Mouse (Mus musculus) mouse embryonic stem cell (cell line): ENCODE measurements around the gene Lgr4.

Experiments
- in situ Hi-C, 2 experiments: fragments of 300-500 bp; cut with MboI; formaldehyde crosslinking; loops; 1 replicate in 1 of 2; 3 replicates in 1 of 2; pipeline ENCODE4 v1.14.3; 2019 to 2020; ENCODE audit warnings: low sequenced_read_pairs in 2 of 2, low pct_unique_long_range_greater_than_20kb in 1 of 2, mixed read lengths in 1 of 2; ENCODE audit not compliant: unreplicated experiment in 1 of 2

Gene Lgr4

DNA sequence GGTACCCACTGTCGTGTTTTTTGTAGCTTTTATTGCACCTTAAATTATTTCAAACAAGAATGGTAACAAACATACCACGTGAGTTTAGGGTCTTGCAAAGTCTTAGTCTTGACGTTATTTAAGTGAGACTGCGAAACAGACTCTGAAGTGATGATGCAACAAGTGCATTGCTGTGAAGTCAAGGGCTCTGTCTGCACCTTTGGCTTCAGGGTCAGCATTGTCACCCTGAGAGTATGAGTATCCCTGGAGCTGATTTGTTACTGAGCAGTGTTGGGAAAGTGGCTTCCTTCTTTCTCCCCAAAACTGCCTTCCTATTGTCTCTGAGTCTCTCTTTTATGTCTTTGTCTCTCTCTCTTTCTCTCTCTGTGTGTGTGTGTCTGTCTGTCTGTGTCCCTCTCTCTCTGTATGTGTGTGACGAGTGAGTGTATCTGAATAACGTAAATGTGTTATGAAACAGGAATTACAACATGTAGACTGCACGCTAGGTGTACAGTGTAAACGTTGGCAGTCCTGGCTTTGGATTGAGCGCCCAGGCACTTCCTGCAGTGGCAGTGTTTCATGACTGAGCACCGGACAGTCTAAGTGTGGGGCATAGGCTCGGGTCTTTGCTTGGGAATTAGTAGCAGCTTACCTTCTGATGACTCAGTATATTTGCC is 18.4 kb downstream of the Lgr4 start:
- in situ Hi-C loops, result no loop called here

DNA sequence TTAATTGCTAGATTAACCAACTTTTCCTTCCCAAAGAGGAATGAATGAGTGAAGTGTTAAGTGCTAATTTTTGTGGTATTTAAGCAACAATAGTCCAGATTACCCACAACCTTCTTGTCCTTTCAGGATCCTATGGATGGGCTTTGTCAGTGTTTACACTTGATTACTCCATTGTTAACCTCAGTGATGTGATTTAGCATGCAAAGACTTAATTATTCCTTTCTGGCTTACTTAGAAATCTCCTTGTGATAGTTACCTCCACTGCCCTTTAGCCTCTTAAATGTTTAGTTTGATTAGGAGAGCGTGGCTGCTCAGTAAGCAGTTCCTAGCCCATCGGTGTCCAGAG is 18.9 kb downstream of the Lgr4 start:
- in situ Hi-C loops, result no loop called here

DNA sequence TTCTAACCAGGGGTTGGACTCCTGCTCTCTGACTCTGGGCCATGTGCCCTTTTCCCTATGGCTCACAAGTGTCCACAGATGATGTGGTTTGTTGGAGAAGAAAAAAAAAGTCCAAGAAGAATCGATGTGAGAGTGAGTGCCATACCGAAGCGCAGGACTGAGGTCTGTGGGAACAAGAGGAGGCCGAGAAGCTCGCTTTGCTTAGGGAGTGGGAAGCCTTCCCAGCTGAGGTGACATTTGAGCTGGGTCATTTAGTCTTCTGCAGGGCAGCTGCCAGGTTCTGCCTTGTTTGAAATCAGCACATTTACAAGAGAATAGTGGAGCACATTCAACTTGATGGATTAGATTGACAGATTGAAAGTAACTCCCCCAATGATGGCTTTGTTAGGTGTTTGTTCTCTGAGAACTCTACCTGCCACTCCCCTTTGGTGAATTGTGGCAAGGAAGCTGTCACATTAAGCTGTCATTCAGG is 24.6 kb downstream of the Lgr4 start:
- in situ Hi-C loops, result no loop called here

DNA sequence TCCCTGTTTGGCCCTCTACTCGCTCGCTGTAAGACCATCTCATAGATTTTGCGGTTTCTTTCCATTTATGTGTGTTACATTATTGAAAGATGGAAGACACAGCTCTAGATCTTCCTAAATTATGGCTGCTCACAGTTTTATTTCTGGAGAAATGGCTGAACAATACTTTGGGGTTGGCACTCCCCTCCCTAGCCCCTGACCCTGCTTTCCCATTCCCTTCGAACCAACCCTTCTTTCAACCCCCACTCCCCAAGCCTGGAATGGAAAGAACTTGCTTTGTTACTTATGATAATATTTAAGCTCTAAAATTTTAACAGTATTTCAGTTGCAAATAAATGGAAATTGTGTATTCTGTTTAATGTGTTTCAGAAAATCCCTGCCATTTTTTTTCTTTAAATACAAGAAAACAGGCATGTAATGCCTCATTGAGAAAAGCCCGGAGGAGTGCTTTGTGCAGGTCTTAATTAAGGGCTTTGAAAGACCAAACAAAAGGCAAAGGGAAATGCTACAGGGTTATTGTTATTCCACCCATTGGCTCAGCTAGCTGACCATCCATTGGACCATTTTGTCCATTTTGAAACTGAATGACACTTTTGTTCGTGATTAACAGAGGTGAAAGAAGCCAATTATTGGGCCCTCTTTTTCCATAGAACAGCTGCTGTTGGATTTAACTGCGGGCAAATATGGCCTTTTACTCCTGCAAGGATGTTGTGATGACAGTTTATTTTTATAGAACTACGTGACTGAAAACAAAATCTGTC is 25.5 kb downstream of the Lgr4 start:
- in situ Hi-C loops, result no loop called here

DNA sequence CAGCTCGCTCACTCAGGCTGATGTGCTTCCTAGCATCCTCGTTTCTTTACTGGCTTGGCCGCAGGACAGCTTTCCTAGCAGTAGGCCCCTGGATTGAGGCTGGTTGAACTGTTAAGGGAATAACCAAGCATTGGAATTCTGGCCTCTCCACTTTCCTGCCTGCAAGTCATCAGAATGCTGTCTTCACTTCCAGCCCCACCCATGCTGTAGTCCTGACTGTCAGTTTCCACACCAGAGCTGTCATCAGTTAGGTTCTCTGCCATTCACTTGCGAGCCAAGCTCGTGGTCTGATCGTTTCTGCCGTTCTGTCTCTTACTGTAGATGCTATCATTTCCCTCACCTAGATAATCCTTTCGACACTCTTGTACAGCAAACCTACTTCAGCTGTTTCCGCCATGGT is 27.5 kb downstream of the Lgr4 start:
- in situ Hi-C loops, result no loop called here

DNA sequence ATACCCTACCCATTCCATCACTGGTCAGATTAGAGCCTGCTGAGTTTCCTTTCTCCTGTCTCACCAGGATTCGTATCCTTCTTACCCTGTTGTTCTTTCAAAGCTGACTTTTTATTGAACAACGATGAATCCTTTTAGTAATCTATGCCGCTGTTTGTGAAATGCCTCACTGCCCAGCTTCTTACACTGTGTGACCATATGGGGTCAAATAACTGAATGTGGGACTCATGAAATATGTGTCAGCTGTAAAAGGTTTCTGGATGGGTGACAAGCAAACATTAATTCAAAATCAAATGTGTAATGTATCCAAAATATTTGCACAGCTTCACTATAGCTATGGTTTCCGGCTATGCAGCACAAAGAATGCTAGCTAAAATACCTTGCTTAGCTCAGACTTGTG is 28.1 kb downstream of the Lgr4 start:
- in situ Hi-C loops, result no loop called here

DNA sequence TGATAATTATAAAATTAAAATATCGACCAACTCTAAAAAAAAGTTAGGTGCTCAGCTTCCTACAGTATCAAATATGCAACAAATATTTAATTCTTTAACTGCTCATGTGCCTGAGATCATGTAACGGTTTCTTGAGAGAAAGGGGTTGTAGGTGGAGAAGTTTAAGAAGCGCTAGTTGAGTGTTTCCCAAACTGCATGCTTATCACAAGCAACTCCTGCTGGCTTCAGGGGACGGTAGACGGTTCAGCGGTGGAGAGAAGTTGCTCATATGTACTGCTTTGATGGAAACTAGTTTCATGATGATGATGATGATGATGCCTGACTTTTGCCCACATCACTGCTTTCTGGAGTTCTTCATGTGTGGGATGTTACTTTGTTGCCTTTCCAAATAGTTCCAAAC is 29.0 kb downstream of the Lgr4 start:
- in situ Hi-C loops, result no loop called here

DNA sequence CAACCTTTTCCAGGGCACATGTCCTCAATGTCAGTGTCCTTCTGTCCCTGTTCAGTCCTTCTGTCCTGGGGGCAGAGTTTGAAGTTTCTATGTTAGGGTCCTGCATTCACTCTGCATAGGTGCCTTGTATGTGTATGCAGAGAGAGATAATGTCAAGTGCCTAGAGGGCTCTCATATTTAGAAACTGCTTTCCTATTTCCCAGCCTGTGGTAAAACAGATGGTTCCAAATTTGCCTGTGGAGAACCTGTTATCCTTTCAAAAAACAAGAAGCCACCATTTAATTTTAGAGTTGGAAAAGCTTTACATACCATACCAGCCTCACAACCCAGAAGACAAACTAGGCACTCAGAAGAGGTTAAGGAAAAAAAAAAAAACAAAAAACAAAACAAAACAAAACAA is 32.1 kb downstream of the Lgr4 start:
- in situ Hi-C loops, result no loop called here

DNA sequence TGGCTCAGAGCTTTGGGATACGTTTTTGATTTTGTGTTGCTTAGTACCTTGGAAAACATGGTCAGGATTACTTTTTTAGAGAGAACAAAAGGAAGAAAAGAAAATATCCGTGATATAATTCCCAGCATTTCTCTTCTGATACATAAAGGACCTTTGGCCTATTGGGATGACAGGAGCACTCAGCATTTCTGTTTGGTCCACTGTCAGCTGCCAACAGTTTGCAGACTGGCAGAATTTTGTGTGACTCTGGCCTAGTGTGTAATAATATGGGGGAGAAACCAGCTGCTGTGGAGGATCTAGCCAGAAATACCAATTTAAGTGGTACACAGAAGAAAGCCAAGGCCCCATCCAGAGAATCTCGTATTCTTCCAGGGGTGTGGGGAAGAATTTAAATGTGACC is 32.9 kb downstream of the Lgr4 start:
- in situ Hi-C loops, result no loop called here

DNA sequence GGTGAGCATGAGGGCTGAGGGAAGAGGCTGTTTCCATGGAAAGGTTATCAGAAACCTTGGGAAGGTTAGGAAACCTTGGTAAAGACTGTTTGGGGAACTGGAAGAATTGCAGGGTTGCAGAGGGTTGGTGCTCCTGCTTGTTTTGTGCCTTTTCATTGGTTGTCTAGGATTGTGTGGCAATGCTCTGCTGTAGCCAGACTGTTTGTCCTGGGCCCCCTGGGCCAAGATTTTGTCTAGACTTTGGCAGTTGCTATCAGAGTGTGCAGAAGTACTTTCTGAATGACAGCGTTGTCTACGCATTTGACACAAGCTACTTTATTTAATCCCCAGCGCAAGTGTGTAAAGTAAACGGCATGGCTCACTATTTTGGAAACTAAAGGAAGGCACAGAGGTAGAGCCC is 33.6 kb downstream of the Lgr4 start:
- in situ Hi-C loops, result no loop called here

DNA sequence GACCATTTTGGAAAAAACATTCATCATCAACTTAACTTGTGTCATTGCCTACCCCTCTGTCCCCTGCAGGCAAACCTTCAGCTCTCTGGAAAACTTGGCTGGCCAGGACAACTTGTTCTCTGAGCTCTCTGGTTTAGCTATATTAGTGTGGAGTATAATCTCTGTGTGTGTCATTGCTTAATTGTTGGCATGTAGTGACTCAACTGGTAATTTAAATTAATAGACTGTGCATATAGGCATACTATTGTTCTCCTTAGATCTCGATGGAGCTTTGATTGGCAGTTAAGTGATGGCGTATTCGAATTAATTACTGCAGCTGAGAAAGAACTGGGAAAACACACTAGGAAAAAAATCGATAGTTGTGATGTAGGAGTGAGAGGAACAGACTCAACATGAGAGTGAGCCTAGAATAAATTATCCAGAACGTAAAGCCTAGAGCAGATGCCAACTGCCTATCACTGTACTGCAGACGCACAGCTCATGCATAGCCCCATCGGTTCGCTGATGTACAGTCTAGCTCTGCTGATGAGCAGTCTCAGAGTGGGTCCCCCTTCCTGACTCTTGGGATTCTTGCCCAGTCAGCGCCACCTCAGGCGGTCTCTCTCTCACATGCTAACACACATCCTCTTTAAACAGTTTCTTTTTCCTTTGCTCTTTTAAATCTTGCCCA is 35.7 kb downstream of the Lgr4 start:
- in situ Hi-C loops, result no loop called here

DNA sequence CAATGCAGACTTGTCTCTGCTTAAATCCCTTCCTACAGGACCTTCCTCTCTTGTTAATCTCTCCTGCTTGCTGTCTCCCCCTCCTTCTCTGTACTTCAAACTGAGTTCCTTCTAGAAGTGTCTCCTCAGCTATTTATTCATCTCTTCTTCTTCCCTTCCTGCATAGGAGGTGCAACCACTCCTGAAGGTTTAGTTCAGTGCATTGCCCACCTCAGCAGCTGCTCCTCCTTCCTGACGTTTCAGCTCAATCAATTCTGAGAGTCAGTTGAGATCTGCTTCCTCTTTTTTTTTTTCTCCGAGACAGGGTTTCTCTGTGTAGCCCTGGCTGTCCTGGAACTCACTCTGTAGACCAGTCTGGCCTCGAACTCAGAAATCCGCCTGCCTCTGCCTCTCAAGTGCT is 36.4 kb downstream of the Lgr4 start:
- in situ Hi-C loops, result no loop called here

DNA sequence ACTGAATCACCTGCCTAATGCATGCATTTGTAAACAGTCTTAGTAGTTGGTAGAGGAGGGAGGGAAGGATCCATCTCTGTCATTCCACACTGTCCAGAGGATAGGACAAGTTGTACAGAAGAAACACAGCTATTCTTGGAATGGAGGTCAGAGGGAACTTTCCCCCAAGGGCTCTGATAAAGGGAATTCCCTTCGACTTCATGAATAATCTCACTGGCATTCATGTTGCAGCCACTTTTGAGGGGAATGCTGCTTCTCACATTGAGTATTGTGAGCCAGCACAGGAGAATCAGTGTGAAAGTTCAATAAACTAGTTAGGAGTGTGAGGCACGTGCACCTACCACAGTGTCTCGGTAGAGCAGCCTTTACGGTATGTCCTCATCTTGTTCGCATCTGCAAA is 37.6 kb downstream of the Lgr4 start:
- in situ Hi-C loops, result no loop called here

DNA sequence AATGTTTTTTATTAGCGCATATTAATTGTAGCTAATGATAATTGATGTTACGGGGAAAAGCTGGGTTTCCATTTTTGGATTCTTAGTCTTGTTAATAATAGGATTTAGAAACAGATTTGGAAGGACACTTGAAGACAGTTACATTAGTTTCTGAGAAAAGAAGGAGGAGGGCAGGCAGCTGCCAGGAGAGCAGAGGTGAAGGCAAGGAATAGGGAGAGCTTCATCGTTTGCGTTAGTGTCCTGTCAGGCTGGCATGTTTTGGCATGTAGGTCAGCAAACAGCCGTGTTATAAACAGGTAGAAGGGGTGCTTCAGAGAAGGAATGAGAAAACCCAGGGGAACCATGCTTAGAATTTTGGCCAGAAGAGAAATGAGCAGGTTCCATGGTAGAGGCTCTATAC is 38.5 kb downstream of the Lgr4 start:
- in situ Hi-C loops, result no loop called here

DNA sequence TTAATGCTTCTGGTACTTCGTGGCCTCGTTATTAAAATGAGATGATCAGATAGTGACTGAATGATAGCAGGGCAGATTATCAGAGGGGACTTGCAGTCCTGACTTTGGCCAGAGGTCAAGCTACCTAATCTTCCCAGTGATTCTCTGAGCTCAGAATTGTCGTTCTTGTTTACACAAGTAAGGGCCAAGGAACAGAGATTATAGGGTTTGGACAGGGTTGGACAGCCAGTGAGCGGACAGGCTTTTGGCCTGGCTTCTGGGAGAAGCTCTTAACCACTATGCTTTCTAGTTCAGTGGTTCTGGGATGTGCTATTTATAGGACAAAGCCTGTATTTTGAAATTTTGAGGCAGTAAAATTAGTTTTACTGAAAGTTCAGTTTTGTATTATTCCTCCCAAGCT is 39.3 kb downstream of the Lgr4 start:
- in situ Hi-C loops, result no loop called here

DNA sequence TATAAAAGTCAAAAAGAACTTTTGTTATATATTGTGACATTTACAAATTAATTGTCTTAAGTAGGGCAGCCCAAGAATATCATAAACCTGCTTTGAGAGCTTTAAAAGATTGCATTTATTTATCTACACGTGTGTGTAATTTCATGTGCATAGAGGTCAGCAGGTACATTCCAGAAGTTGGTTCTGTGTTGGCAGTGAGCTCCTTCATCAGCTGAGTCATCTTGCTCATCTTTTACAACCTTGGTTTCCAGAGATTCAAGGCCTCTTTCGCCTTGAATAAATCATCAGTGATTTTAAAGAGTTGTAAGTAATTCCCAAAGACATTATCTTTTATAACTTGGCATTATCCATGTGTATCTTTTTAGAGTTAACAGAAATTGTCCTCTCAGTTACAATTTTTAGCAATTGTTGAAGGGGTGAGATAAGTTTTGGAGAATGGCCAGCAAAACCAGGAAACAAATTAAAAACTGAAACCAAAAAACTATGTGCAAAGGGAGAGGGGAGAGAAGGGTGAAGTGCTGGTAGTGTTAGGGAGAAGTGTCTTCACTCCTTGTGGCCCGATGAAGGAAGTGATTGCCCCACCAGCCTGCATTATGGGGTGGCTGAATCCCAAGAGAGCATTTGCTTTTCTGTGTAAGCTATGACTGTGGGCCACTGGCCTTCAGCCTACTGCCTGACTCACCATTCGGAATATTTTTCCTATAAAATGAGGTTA is 41.4 kb downstream of the Lgr4 start:
- in situ Hi-C loops, result no loop called here

DNA sequence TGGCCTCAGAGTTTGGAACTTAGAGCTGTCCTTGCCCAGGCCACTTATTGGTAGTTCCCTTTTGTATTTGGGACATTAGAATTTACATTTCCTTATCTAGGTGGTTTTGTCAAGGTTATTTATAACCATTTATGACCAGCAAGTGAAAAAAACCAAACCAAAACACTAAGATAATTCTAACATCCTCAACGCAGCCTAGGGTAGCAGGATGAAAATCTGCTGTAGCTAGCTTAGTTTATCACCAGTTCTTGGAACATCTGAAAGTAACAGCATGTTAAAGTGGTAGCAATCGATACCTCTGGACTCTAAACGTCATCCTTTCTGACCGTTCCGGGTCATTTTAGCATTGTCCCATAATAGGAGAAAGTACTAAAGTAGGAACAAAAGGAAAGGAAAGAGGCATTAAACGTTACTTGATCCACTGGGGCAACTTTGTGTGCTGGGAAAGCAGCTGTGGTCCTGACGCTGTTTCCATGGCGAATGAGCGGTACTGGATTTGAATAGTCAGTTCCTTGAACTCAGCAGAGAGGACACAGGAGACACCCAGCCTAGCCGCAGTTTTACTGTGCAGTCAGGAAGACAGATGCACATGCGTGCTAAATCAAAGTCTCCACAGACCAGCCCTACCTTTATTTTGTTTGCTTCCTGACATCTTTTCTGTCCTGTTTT is 42.1 kb downstream of the Lgr4 start:
- in situ Hi-C loops, result no loop called here

DNA sequence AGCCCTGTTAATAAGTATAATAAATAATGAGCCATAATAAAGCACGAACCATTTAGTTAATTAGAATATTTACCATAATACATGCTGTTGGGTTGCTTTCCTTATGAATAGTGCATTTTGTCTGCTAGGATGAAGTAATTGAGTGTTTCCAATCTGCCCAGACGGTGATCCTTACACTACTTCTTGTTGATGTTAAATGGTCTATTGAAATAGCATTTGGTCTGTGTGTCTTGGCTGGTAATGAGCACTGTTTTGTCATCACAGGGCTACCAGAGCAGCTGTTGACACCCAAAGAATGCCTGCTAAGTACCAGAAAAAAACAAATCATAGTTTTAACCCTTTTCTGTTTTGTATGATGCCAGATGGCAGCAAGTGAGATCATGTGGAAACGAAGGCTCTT is 42.8 kb downstream of the Lgr4 start:
- in situ Hi-C loops, result no loop called here

DNA sequence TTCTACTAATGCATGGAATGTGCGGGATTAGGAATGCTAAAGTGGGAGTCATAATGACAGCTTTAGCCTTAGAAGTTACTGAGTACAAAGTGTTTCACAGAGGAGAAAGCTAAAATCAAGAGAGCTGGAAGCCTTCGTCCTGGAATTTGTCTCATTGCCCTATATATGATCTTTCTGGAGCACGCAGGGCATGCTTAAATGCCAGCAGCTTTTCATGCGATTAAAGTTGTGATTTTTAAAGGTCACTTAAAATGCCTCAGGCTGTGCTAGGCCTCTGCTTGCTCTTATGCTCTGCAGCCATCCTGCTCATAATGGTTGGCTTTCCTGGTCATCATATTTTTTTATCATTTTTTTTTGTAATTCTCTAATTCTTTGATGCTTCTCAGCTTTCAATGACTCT is 43.7 kb downstream of the Lgr4 start:
- in situ Hi-C loops, result no loop called here
